Mouse (Mus musculus): ENCODE measurements around the gene Rabep1.
A peak's percentile ranks its signal among the peaks of the same experiment; 100 is the strongest.
"Not testable (repeated sequence)": the region's sequence is repeated elsewhere in the genome, so short reads cannot be mapped to it uniquely, and the experiment has no call there.

The Rabep1 gene

GRCm38 (mm10) chr11:70898182-70898581, 53.6 kb downstream of the Rabep1 start:
- not testable (repeated sequence) for DNase-seq

- DNase-seq, result no peak
Observed at GRCm38 (mm10) chr11:70906681-70907080, 62.1 kb downstream of the Rabep1 start.

GRCm38 (mm10) chr11:70911323-70911722, 66.7 kb downstream of the Rabep1 start:
- DNase-seq, result no peak

- no peak for DNase-seq
Observed at GRCm38 (mm10) chr11:70911920-70912319, 67.3 kb downstream of the Rabep1 start.

- DNase-seq, result no peak
Observed at GRCm38 (mm10) chr11:70917896-70918295, 73.3 kb downstream of the Rabep1 start.

GRCm38 (mm10) chr11:70919524-70919923, 74.9 kb downstream of the Rabep1 start:
- no peak for DNase-seq

- DNase-seq, result no peak
Observed at GRCm38 (mm10) chr11:70931461-70931860, 86.9 kb downstream of the Rabep1 start.

GRCm38 (mm10) chr11:70935316-70935715, 90.7 kb downstream of the Rabep1 start:
- no peak for DNase-seq

- DNase-seq, result no peak
Observed at GRCm38 (mm10) chr11:70942596-70942995, 98.0 kb downstream of the Rabep1 start.

- no peak for DNase-seq
Observed at GRCm38 (mm10) chr11:70943651-70944050, 99.1 kb downstream of the Rabep1 start.

- DNase-seq, result no peak
Observed at GRCm38 (mm10) chr11:70944935-70945817, 100.6 kb downstream of the Rabep1 start.

- no peak for DNase-seq
Observed at GRCm38 (mm10) chr11:70954711-70955110, 110.1 kb downstream of the Rabep1 start.

- no peak for DNase-seq
Observed at GRCm38 (mm10) chr11:70960786-70961554, 116.4 kb downstream of the Rabep1 start.

GRCm38 (mm10) chr11:70964222-70964907, 119.8 kb downstream of the Rabep1 start:
- peak; percentile 39 for DNase-seq

- DNase-seq, result peak; percentile 55
Observed at GRCm38 (mm10) chr11:70969271-70969794, 124.8 kb downstream of the Rabep1 start.

GRCm38 (mm10) chr11:70969821-70970559, 125.4 kb downstream of the Rabep1 start, which contains the start of the genes Nup88 and Rpain:
Nup88 (minus strand) TSS chr11:70969973.
Rpain (plus strand) TSS chr11:70970213.
- DNase-seq, result peak; percentile 95

GRCm38 (mm10) chr11:70970560-70971540, 126.3 kb downstream of the Rabep1 start:
- DNase-seq, result peak; percentile 54

GRCm38 (mm10) chr11:70972586-70972985, 128.0 kb downstream of the Rabep1 start:
- DNase-seq, result no peak

- peak; percentile 23 for DNase-seq
Observed at GRCm38 (mm10) chr11:70973947-70974346, 129.4 kb downstream of the Rabep1 start.

- peak; percentile 21 for DNase-seq
Observed at GRCm38 (mm10) chr11:70975193-70975592, 130.6 kb downstream of the Rabep1 start.

- no peak for DNase-seq
Observed at GRCm38 (mm10) chr11:70977293-70977692, 132.7 kb downstream of the Rabep1 start.
